Mouse (Mus musculus) small intestine, adult 2 months (tissue): ENCODE data around the gene Abca1.

Experiments
- CTCF ChIP-seq: fragments of 200-500 bp; IDR thresholded peaks from 2 replicates; pipeline ENCODE4 v1.5.1; 2012; ENCODE audit warnings: low read depth, mild to moderate bottlenecking, control low read depth, inconsistent platforms, low read length, moderate library complexity, mixed read lengths; ENCODE audit not compliant: insufficient replicate concordance, insufficient read length; ENCODE audit errors: extremely low read depth
- POLR2A ChIP-seq: fragments of 200-500 bp; IDR thresholded peaks from 2 replicates; pipeline ENCODE4 v1.6.1; 2012; ENCODE audit warnings: low read depth, mild to moderate bottlenecking, control low read depth, inconsistent platforms, low read length, moderate library complexity

GRCm38 (mm10) chr4:53009183-53009582, 150.5 kb downstream of the Abca1 start:
- TF ChIP-seq POLR2A (no peak), CTCF (no peak)
